Mouse (Mus musculus) intestine, embryonic 15.5 days (tissue): ENCODE data around the gene Dnaja1. TPM values are rescaled to one million over a fixed set of nuclear protein-coding genes. Genes with fewer than 3 reads are reported as not detected.

ENCODE experiments used
- ATAC-seq: fragments of 200-750 bp; cut with Nextera tagmentation; 2 replicates; pipeline ENCODE4 v1.8.0; 2017; ENCODE audit warnings: moderate TSS enrichment, moderate library complexity
- H3K27ac ChIP-seq: fragments of 300-500 bp; sonication (generic); 2 replicates; pipeline ENCODE4 v1.5.1; 2015; ENCODE audit warnings: mild to moderate bottlenecking, inconsistent platforms
- H3K27me3 ChIP-seq: fragments of 300-500 bp; sonication (generic); replicated peaks from 2 replicates; pipeline ENCODE4 v1.6.1; 2015; ENCODE audit warnings: inconsistent platforms
- H3K36me3 ChIP-seq: fragments of 300-500 bp; sonication (generic); 2 replicates; pipeline ENCODE4 v1.6.1; 2015; ENCODE audit warnings: inconsistent platforms
- H3K4me1 ChIP-seq: fragments of 300-500 bp; sonication (generic); replicated peaks from 2 replicates; pipeline ENCODE4 v1.6.1; 2015; ENCODE audit warnings: inconsistent platforms
- H3K4me2 ChIP-seq: fragments of 300-500 bp; sonication (generic); replicated peaks from 2 replicates; pipeline ENCODE4 v1.6.1; 2015; ENCODE audit warnings: mild to moderate bottlenecking, inconsistent platforms
- H3K4me3 ChIP-seq: fragments of 300-500 bp; sonication (generic); replicated peaks from 2 replicates; pipeline ENCODE4 v1.5.1; 2015; ENCODE audit warnings: inconsistent platforms
- H3K9ac ChIP-seq: fragments of 300-500 bp; sonication (generic); 2 replicates; pipeline ENCODE4 v1.6.1; 2015; ENCODE audit warnings: inconsistent platforms
- H3K9me3 ChIP-seq: fragments of 300-500 bp; sonication (generic); 2 replicates; pipeline ENCODE4 v1.6.1; 2016; ENCODE audit warnings: inconsistent platforms
- WGBS: fragments of 180-500 bp; shearing (Covaris S2); methylation state at CpG from one replicate; pipeline ENCODE4 v1.1.7; 2015; 5-methylcytosine and 5-hydroxymethylcytosine counted together
- polyA plus RNA-seq: library from polyadenylated mRNA; unstranded; fragments of >200 nt; fragmentation: Nextera tagmentation; extraction: Ambion mirVana; gene quantifications from 2 replicates; pipeline ENCODE4 v1.2.1, GENCODE M21; 2015

Dnaja1 gene
- 335 and 379 TPM in 2 replicates for polyA plus RNA-seq

GRCm38 (mm10) chr4:40722011-40722666 is at the start of gene Dnaja1:
Gene Dnaja1, plus strand, starts transcription at chr4:40722150.
- Histone ChIP-seq H3K9me3 (no peaks in the 10 kb centered on the region), H3K4me3 (peak within 1 kb of the TSS; percentile 96), H3K27ac (peak within 1 kb of the TSS; percentile 99), H3K36me3 (peaks cover 3% of the 10 kb centered on the region; the same call in 1 of the 2 replicates), H3K4me2 (peak within 1 kb of the TSS; percentile 72), H3K4me1 (peaks cover 13% of the 10 kb centered on the region), H3K27me3 (no peaks in the 10 kb centered on the region), H3K9ac (peak within 1 kb of the TSS; percentile 99)
- under 1% methylated on average over 54 of the region's 54 CpGs for WGBS
- ATAC-seq: peak; percentile 96

GRCm38 (mm10) chr4:40673526-40673925 is 48.4 kb upstream of the Dnaja1 start:
- Histone ChIP-seq H3K36me3 (no peaks in the 10 kb centered on the region), H3K9me3 (no peaks in the 10 kb centered on the region), H3K4me1 (peaks cover 13% of the 10 kb centered on the region), H3K4me2 (no peak overlapping the region), H3K4me3 (no peak overlapping the region), H3K27me3 (no peaks in the 10 kb centered on the region), H3K9ac (no peak overlapping the region), H3K27ac (no peak overlapping the region)
- 97% methylated on average over 5 of the region's 5 CpGs for WGBS
- no peak for ATAC-seq

DNA sequence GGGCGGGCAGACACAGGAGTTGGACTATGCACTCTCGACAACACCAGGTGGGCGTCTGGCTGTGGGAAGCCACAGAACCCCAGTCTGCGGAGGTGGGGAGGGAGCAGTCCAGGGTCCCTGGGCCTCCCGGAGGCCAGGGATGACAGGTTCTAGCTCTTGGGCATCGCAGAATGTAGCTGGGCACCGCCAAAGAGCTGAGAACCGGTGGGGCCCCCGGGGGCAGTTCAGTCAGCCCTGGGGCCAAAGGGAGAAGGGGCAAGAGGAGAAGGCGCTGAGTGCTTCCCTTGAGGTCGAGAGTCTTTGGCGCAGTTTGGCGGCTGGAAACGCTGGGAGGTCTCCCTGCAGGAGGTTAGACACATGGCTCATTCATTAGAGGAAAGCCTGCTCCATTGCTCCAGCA is 45.6 kb upstream of the Dnaja1 start:
- WGBS: 24% methylated on average over 14 of the region's 14 CpGs
- H3K9me3 ChIP-seq: no peaks in the 10 kb centered on the region
- H3K36me3 ChIP-seq: no peaks in the 10 kb centered on the region
- H3K27me3 ChIP-seq: no peaks in the 10 kb centered on the region
- no peak overlapping the region for H3K4me3 ChIP-seq
- no peak overlapping the region for H3K27ac ChIP-seq
- peaks cover 13% of the 10 kb centered on the region for H3K4me1 ChIP-seq
- ATAC-seq: no peak; the same call in 1 of the 2 replicates
- no peak overlapping the region for H3K9ac ChIP-seq
- peak overlapping the region; percentile 45 for H3K4me2 ChIP-seq

- Histone ChIP-seq H3K4me2 (peak overlapping the region; percentile 45; the same call in 1 of the 2 replicates), H3K9ac (no peak overlapping the region), H3K4me1 (peaks cover 13% of the 10 kb centered on the region), H3K4me3 (no peak overlapping the region), H3K9me3 (no peaks in the 10 kb centered on the region), H3K27me3 (no peaks in the 10 kb centered on the region), H3K36me3 (no peaks in the 10 kb centered on the region), H3K27ac (no peak overlapping the region)
- WGBS: 32% methylated on average over 5 of the region's 5 CpGs
- peak; percentile 45 for ATAC-seq
These were observed 44.8 kb upstream of the Dnaja1 start for GRCm38 (mm10) chr4:40677132-40677531.

DNA sequence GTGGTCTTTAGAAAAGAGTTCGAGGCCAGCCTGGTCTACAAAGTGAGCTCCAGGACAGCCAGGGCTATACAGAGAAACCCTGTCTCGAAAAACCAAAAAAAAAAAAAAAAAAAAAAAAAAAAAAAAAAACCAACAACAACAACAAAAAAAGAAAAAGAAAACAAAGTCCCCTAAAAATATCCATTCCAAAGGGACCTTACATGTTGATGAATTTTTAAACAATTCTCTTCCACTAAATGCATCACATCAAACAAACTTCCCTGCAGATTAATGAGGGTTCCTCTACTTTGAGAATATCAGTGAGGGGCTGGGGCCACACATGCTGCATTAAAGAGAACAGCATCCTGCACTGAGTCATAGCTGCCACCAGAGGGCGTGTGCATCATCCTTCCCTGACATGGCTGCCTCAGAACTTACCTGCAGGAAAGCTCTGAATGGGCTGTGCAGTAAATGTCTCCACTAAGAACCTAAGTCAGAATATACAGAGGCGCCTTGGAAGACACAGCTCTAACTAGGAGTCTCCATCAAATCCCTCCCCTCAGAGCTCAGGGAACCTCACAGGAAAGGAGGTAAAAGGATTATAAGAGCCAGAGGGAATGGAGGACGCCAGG is 41.6 kb upstream of the Dnaja1 start:
- Histone ChIP-seq H3K27me3 (no peaks in the 10 kb centered on the region), H3K4me1 (peaks cover 13% of the 10 kb centered on the region), H3K9me3 (no peaks in the 10 kb centered on the region), H3K4me2 (no peak overlapping the region), H3K9ac (no peak overlapping the region), H3K36me3 (no peaks in the 10 kb centered on the region), H3K4me3 (no peak overlapping the region), H3K27ac (no peak overlapping the region)
- ATAC-seq: peak; percentile 35; the same call in 1 of the 2 replicates
- WGBS: 61% methylated on average over 5 of the region's 5 CpGs

DNA sequence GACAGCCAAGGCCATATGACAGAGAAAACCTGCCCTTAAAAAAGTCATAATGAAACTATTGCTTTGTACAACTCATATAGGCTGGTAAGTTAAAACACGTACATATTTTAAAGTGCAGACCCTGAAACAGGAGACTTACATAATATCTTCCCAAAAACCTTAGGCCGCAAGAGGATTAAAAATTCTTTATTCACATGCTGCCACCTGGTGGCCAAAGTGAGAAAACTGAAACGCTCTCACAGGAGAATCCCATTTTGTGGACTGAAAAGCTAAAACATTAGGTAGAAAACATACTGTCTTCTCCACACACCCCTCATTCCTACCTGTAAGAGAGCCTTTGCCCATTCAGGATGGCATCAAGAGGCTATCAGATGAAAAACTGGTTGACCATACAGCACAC is 40.0 kb upstream of the Dnaja1 start:
- peaks cover 4% of the 10 kb centered on the region; the same call in 1 of the 2 replicates for H3K36me3 ChIP-seq
- no peak overlapping the region for H3K4me2 ChIP-seq
- no peak overlapping the region for H3K9ac ChIP-seq
- peak; percentile 31; the same call in 1 of the 2 replicates for ATAC-seq
- no peaks in the 10 kb centered on the region for H3K9me3 ChIP-seq
- H3K27me3 ChIP-seq: no peaks in the 10 kb centered on the region
- H3K4me3 ChIP-seq: no peak overlapping the region
- no peak overlapping the region for H3K27ac ChIP-seq
- 0 out of 2 replicates have a peak, but pooled peaks cover 4% of the 10 kb centered on the region for H3K4me1 ChIP-seq
- 20% methylated on average over 3 of the region's 3 CpGs for WGBS

- peaks cover 4% of the 10 kb centered on the region; the same call in 1 of the 2 replicates for H3K36me3 ChIP-seq
- no peak overlapping the region for H3K4me3 ChIP-seq
- no peak overlapping the region for H3K4me2 ChIP-seq
- no peaks in the 10 kb centered on the region for H3K9me3 ChIP-seq
- H3K9ac ChIP-seq: no peak overlapping the region
- no peaks in the 10 kb centered on the region for H3K4me1 ChIP-seq
- WGBS: 86% methylated on average over 5 of the region's 5 CpGs
- 0 out of 2 replicates have a peak, but pooled peaks have one; percentile 5 for ATAC-seq
- no peak overlapping the region for H3K27ac ChIP-seq
- H3K27me3 ChIP-seq: no peaks in the 10 kb centered on the region
These were observed 39.6 kb upstream of the Dnaja1 start for GRCm38 (mm10) chr4:40682359-40682758.

DNA sequence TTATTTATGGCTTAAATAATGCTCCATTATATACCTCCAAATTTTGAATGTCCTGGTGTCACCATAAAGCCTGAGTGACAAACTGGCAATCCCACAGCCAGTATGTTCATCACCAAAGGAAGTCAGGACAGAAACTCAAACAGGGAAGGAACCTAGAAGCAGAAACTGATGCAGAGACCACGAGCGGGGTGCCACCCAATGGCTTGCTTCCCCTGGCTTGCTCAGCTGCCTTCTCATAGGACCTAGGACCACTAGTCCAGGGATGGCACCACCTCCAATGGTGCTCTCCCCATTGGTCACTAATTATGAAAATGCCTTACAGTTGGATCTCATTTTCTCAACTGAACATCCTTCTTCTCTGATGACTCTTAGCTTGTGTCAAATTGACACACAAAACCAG is 38.6 kb upstream of the Dnaja1 start:
- no peak overlapping the region for H3K9ac ChIP-seq
- ATAC-seq: no peak

DNA sequence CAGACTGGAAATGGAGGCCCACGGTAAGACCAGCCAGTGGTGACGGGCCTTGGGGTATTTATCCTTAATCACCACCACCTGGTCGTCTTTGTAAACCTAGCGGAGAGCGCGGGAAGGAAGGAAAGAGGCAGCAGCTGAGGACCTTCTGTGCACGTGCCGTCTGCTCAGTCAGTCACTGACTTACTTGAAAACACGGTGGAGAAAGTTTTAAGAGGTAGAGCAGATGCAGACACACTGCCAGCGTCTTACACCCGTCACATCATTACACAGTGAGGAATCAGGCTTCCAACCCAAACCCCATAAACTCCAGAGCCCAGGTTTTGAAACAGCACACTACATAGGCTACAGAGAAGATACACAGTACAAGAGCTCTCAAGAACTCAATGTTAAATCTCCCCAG is 30.9 kb upstream of the Dnaja1 start:
- no peak overlapping the region for H3K27ac ChIP-seq
- H3K4me3 ChIP-seq: no peak overlapping the region
- no peak for ATAC-seq
- H3K27me3 ChIP-seq: no peaks in the 10 kb centered on the region
- H3K9ac ChIP-seq: no peak overlapping the region
- WGBS: 81% methylated on average over 11 of the region's 11 CpGs
- H3K4me1 ChIP-seq: no peaks in the 10 kb centered on the region
- H3K4me2 ChIP-seq: no peak overlapping the region
- H3K36me3 ChIP-seq: peaks cover 22% of the 10 kb centered on the region
- H3K9me3 ChIP-seq: no peaks in the 10 kb centered on the region

More for the DNA sequence above, 38.6 kb upstream of the Dnaja1 start:
- H3K36me3 ChIP-seq: peaks cover 8% of the 10 kb centered on the region; the same call in 1 of the 2 replicates
- no peaks in the 10 kb centered on the region for H3K27me3 ChIP-seq
- no peak overlapping the region for H3K4me2 ChIP-seq
- no peaks in the 10 kb centered on the region for H3K4me1 ChIP-seq
- H3K4me3 ChIP-seq: no peak overlapping the region
- H3K27ac ChIP-seq: no peak overlapping the region
- WGBS: 86% methylated on average over 2 of the region's 2 CpGs
- no peaks in the 10 kb centered on the region for H3K9me3 ChIP-seq

- ATAC-seq: no peak
- no peak overlapping the region for H3K4me3 ChIP-seq
- WGBS: 82% methylated on average over 7 of the region's 7 CpGs
- H3K9ac ChIP-seq: no peak overlapping the region
- H3K27ac ChIP-seq: no peak overlapping the region
- H3K4me2 ChIP-seq: no peak overlapping the region
- peaks cover 14% of the 10 kb centered on the region for H3K36me3 ChIP-seq
- no peaks in the 10 kb centered on the region for H3K9me3 ChIP-seq
- no peaks in the 10 kb centered on the region for H3K27me3 ChIP-seq
- peaks cover 14% of the 10 kb centered on the region; the same call in 1 of the 2 replicates for H3K4me1 ChIP-seq
These were observed 24.9 kb upstream of the Dnaja1 start for GRCm38 (mm10) chr4:40697059-40697458.

DNA sequence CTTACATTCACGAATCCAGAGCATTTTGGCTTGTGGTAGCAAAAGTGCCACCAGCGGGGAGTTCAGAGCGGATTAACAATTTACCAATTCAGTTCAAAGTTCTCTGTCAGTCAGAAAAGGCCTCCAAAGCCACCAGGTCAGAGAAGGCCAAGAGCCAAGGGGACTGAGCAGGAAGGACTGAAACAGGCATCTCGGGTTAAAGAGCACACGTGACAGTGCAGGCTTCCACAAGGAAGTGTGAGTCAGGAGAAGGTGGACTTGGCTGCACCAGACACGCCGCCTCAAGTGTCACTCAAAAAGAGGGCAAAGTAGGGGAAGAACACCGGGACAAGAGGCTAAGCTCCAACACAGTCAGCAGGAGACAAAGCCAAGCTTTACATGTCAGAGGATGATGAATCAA is 21.7 kb upstream of the Dnaja1 start:
- no peaks in the 10 kb centered on the region for H3K9me3 ChIP-seq
- H3K9ac ChIP-seq: no peak overlapping the region
- ATAC-seq: peak; percentile 60
- WGBS: 63% methylated on average over 8 of the region's 8 CpGs
- no peaks in the 10 kb centered on the region for H3K36me3 ChIP-seq
- H3K4me1 ChIP-seq: peaks cover 23% of the 10 kb centered on the region
- H3K27me3 ChIP-seq: no peaks in the 10 kb centered on the region
- peak overlapping the region; percentile 77 for H3K27ac ChIP-seq
- peak overlapping the region; percentile 34 for H3K4me2 ChIP-seq
- no peak overlapping the region for H3K4me3 ChIP-seq

DNA sequence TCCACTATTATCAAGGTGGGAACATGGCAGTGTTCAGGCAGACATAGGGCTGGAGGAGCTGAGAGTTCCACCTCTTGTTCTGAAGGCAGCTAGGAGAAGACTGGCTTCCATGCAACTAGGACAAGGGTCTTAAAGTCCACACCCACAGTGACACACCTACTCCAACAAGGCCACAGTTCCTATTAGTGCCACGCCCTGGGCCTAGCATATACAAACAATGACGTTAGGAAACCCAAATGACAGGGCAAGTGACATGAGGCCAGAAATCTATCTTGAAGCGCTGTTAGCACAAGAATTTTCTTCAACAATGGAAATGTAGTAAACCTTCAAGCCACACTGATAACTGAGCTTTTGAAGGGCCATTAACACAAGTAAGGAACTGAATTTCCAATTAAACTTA is 20.2 kb upstream of the Dnaja1 start:
- Histone ChIP-seq H3K27ac (peak overlapping the region; percentile 98), H3K27me3 (no peaks in the 10 kb centered on the region), H3K4me1 (peaks cover 23% of the 10 kb centered on the region), H3K9me3 (no peaks in the 10 kb centered on the region), H3K4me2 (peak overlapping the region; percentile 67), H3K36me3 (no peaks in the 10 kb centered on the region), H3K4me3 (peak overlapping the region; percentile 62), H3K9ac (no peak overlapping the region)
- 60% methylated on average over 3 of the region's 3 CpGs for WGBS
- no peak for ATAC-seq
